Mouse (Mus musculus): ENCODE results near the gene Stx19. TPM values are rescaled to one million over a fixed set of nuclear protein-coding genes. Genes with fewer than 3 reads are reported as not detected.

Stx19 gene
- polyA plus RNA-seq, 1 experiment: not detected

- no peak for TF ChIP-seq GATA1 (IDR thresholded peaks at IDR 0.05; ENCODE audit: low read length)
Measured at GRCm38 (mm10) chr16:62832027-62832426, 17.6 kb downstream of the Stx19 start.

DNA sequence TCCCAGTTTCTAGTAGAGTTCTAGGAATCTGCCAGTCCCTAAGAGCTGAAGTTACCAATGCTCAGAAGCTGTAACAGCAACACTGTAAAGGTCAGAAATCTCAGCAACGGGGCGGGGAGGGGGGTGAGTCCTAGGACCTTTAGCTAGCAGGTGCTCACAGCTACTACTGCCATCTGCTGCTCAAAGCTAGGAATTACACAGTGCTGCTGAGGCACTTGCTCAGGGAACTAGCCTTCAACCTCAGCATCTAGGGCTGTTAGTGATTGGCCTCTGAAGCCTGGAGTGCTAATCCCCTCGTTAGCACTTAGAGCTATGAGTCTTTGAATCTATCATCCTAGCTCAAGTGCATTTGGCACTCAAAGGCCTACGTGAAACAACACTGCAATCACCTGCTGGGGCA, 18.0 kb downstream of the Stx19 start:
- TF ChIP-seq GATA1 (IDR thresholded peaks at IDR 0.05; ENCODE audit: low read length): no peak

- TF ChIP-seq GATA1 (IDR thresholded peaks at IDR 0.05; ENCODE audit: low read length): peak; percentile 55
Measured at GRCm38 (mm10) chr16:62834016-62834735, 19.7 kb downstream of the Stx19 start.

GRCm38 (mm10) chr16:62845341-62845740, 30.9 kb downstream of the Stx19 start:
- TF ChIP-seq GATA1 (IDR thresholded peaks at IDR 0.05; ENCODE audit: low read length): no peak

DNA sequence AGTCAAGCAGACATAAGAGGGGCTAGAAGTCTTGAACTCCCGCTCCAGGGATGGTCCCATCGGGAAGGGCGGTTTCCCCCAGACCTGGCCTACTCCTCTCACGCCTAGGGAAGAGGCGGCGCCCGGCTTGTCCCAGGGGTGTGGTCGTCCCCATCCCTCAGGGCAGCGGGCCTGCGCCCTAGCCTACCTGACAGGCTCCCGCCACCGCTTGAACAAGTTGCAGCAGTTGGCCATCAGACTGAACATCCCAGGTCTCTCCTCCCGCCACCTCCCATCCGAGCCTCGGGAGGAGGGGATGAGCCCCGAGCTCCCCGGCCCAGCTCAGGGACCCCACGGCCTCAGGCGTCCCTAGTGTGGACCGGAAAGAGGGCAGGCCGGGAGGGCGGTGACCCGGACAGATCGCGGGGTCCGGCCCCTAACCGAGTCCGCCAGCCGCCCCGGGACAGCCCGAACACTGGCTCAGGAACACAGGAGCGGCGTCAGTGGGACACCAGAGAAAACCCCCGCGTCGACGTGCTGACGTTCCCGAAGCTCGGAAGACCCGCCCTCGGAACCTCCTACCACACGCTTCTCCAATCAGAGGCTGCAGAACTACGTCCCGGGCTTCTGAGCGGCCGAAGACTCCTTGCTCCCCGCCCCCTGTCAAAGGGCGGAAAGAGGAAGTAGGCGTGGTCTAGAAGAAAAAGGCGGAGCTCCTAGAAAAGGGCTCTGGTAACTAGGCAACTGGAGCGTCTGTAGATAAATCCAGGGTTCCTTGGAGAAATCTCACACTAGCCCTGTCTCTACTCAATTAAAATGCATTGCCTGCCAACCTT, 32.2 kb downstream of the Stx19 start, which contains the start of gene Arl13b:
Gene Arl13b (minus strand): TSS at position 543 of the 815 bp plus-strand sequence.
- no peak for TF ChIP-seq GATA1 (IDR thresholded peaks at IDR 0.05; ENCODE audit: low read length)

- no peak for TF ChIP-seq GATA1 (IDR thresholded peaks at IDR 0.05; ENCODE audit: low read length)
Measured at GRCm38 (mm10) chr16:62852464-62853252, 38.2 kb downstream of the Stx19 start.

- TF ChIP-seq GATA1 (IDR thresholded peaks at IDR 0.05; ENCODE audit: low read length): no peak
Measured at GRCm38 (mm10) chr16:62853611-62854126, 39.2 kb downstream of the Stx19 start.

GRCm38 (mm10) chr16:62854191-62855068, 40.0 kb downstream of the Stx19 start, which contains the start of gene Pros1:
TSS of gene Pros1 (plus strand) at chr16:62854307.
- no peak for TF ChIP-seq GATA1 (IDR thresholded peaks at IDR 0.05; ENCODE audit: low read length)

DNA sequence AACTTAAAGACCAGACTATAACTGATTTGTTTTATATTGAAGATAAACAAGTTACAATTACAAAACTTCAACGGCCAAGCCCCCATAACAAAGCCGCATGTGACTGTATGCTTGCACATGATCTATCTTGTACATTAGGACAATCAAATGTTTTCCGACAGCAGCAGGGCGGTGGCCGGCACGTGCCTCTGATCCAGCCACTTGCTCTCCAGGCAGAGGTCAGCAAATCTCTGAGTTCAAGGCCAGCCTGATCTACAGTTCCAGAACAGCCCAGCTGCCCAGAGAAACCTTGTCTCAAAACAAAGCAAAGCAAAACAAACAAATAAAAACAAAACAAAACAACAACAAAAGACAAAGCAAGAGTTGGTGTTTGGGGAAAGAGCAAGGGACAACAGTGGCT, 40.9 kb downstream of the Stx19 start:
- no peak for TF ChIP-seq GATA1 (IDR thresholded peaks at IDR 0.05; ENCODE audit: low read length)

DNA sequence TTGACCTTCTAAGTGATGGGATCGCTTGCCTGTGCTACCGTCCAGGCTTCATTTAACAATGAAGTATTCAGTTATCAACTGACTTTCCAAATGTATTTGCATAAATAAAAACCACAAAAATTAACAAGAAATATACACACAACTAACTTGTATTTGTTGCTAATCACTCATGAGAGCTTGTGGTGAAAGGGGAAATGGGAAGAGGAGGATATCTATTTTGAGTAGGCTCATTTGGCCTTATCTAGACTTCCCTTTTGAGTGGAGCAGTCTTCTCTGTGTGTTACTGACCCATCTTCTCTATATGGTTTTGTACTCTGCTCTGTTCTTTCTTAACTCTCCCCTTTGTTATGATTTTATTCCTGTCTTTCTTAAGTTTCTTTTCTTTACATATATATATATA, 41.8 kb downstream of the Stx19 start:
- no peak for TF ChIP-seq GATA1 (IDR thresholded peaks at IDR 0.05; ENCODE audit: low read length)

GRCm38 (mm10) chr16:62857498-62857897, 43.0 kb downstream of the Stx19 start:
- TF ChIP-seq GATA1 (IDR thresholded peaks at IDR 0.05; ENCODE audit: low read length): no peak

- TF ChIP-seq GATA1 (IDR thresholded peaks at IDR 0.05; ENCODE audit: low read length): no peak
Measured at GRCm38 (mm10) chr16:62858018-62858417, 43.5 kb downstream of the Stx19 start.

- TF ChIP-seq GATA1 (IDR thresholded peaks at IDR 0.05; ENCODE audit: low read length): no peak
Measured at GRCm38 (mm10) chr16:62860140-62860539, 45.7 kb downstream of the Stx19 start.

- TF ChIP-seq GATA1 (IDR thresholded peaks at IDR 0.05; ENCODE audit: low read length): no peak
Measured at GRCm38 (mm10) chr16:62861455-62861854, 47.0 kb downstream of the Stx19 start.

Data from G1E-ER4 (cell line).